Mouse (Mus musculus): ENCODE results near the gene Atxn2. TPM values are rescaled to one million over a fixed set of nuclear protein-coding genes. Genes with fewer than 3 reads are reported as not detected.
"Not testable (repeated sequence)": the region's sequence is repeated elsewhere in the genome, so short reads cannot be mapped to it uniquely, and the experiment has no call there.

Gene Atxn2
- polyA plus RNA-seq, 1 experiment, result 62.9 TPM

GRCm38 (mm10) chr5:121842665-121843118 lies 131.6 kb downstream of the Atxn2 start:
- TF ChIP-seq POLR2A (IDR thresholded peaks at IDR 0.05; ENCODE audit: borderline replicate concordance, low read depth, low read length), result no peak
- peak; percentile 92 for TF ChIP-seq CTCF (IDR thresholded peaks at IDR 0.05; ENCODE audit: low read depth, low read length)

GRCm38 (mm10) chr5:121843138-121843905 lies 132.2 kb downstream of the Atxn2 start:
- TF ChIP-seq CTCF (IDR thresholded peaks at IDR 0.05; ENCODE audit: low read depth, low read length) (no peak), POLR2A (IDR thresholded peaks at IDR 0.05; ENCODE audit: borderline replicate concordance, low read depth, low read length) (no peak)
- Histone ChIP-seq H3K4me1 (ENCODE audit: control insufficient read depth, insufficient read depth, low read length) (peaks cover 38% of the 10 kb centered on the region), H3K27ac (ENCODE audit: insufficient read depth, low read depth, low read length) (peak overlapping the region; percentile 72), H3K4me3 (ENCODE audit: insufficient read depth, low read length) (peak overlapping the region; percentile 45)

More at GRCm38 (mm10) chr5:121842665-121843118, 131.6 kb downstream of the Atxn2 start:
- peaks cover 38% of the 10 kb centered on the region for H3K4me1 ChIP-seq (ENCODE audit: control insufficient read depth, insufficient read depth, low read length)
- peak overlapping the region; percentile 72 for H3K27ac ChIP-seq (ENCODE audit: insufficient read depth, low read depth, low read length)
- H3K4me3 ChIP-seq (ENCODE audit: insufficient read depth, low read length), result peak overlapping the region; percentile 45

DNA sequence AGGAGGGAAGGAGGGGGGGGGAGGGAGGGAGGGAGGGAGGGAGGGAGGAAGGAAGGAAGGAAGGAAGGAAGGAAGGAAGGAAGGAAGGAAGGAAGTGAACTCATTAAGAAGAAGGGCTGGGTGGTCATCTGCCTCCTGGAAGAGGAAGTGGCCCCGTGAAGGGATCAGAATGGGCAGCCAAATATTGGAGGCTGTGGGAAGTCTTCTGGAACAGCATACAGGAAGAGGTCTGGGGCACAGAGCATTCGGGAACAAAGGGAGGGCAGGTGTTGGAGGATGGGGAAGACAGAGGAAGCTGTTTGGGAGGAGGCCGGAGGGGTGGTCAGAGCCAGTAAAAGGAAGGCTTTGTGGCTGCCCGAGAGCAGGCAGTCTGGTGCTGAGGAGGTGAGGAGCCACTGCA lies 134.2 kb downstream of the Atxn2 start:
- Histone ChIP-seq H3K27ac (ENCODE audit: insufficient read depth, low read depth, low read length) (peak overlapping the region; percentile 99), H3K4me1 (ENCODE audit: control insufficient read depth, insufficient read depth, low read length) (peaks cover 37% of the 10 kb centered on the region), H3K4me3 (ENCODE audit: insufficient read depth, low read length) (peak overlapping the region; percentile 21)
- no peak for TF ChIP-seq POLR2A (IDR thresholded peaks at IDR 0.05; ENCODE audit: borderline replicate concordance, low read depth, low read length)
- no peak for TF ChIP-seq CTCF (IDR thresholded peaks at IDR 0.05; ENCODE audit: low read depth, low read length)

DNA sequence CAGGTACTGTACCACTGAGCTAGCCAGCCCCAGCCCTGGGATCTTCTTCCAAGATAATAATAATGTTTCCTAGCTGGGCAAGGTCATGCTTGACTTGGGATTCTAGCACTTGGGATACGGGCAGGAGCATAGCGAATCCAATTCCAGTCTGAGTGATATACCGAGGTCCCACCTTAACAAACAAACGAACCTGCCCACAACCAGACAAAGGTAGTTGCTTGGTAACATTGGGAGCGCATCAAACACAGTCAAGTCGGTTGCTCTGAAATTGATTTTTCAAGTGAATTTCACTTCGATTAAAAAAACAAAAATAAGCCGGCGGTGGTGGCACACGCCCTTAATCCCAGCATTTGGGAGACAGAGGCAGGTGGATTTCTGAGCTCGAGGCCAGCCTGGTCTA lies 135.2 kb downstream of the Atxn2 start:
- peak overlapping the region; percentile 99 for H3K27ac ChIP-seq (ENCODE audit: insufficient read depth, low read depth, low read length)
- no peak for TF ChIP-seq POLR2A (IDR thresholded peaks at IDR 0.05; ENCODE audit: borderline replicate concordance, low read depth, low read length)
- no peak for TF ChIP-seq CTCF (IDR thresholded peaks at IDR 0.05; ENCODE audit: low read depth, low read length)
- no peak overlapping the region for H3K4me3 ChIP-seq (ENCODE audit: insufficient read depth, low read length)
- peaks cover 36% of the 10 kb centered on the region for H3K4me1 ChIP-seq (ENCODE audit: control insufficient read depth, insufficient read depth, low read length)

GRCm38 (mm10) chr5:121847269-121847668 lies 136.1 kb downstream of the Atxn2 start:
- peaks cover 31% of the 10 kb centered on the region for H3K4me1 ChIP-seq (ENCODE audit: control insufficient read depth, insufficient read depth, low read length)
- not testable (repeated sequence) for H3K4me3 ChIP-seq (ENCODE audit: insufficient read depth, low read length)

DNA sequence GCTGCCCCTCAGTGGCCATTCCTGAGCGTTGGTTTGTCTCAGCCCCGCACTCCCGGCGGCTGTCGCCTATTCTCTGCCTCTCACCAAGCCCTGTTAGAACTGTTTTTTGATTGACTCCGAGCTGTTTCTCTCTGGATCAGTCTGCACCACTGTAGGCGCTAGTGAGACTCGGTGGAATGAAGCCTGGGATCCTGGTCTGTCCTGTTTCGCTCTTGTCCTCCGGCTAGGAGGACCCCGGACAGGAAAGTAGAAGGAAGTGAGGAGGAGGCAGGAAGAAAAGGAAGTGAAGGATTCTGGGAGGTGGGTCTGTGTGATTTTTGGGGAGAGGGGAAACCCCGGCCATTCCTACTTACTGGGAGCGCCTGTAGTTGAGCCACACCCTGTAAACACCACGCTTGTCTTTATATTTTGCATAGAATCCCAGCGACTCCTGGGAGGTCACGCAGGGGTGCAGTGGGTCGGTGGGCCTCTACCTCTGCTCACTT lies 136.9 kb downstream of the Atxn2 start:
- H3K4me3 ChIP-seq (ENCODE audit: insufficient read depth, low read length), result peak overlapping the region; percentile 87
- H3K4me1 ChIP-seq (ENCODE audit: control insufficient read depth, insufficient read depth, low read length), result peaks cover 28% of the 10 kb centered on the region
- TF ChIP-seq POLR2A (IDR thresholded peaks at IDR 0.05; ENCODE audit: borderline replicate concordance, low read depth, low read length), result no peak
- TF ChIP-seq CTCF (IDR thresholded peaks at IDR 0.05; ENCODE audit: low read depth, low read length), result peak; percentile 29; the same call in 1 of the 2 replicates
- H3K27ac ChIP-seq (ENCODE audit: insufficient read depth, low read depth, low read length), result peak overlapping the region; percentile 82

More at GRCm38 (mm10) chr5:121847269-121847668, 136.1 kb downstream of the Atxn2 start:
- H3K27ac ChIP-seq (ENCODE audit: insufficient read depth, low read depth, low read length), result not testable (repeated sequence)

- Histone ChIP-seq H3K4me3 (ENCODE audit: insufficient read depth, low read length) (peak within 1 kb of the TSS; percentile 87), H3K27ac (ENCODE audit: insufficient read depth, low read depth, low read length) (peak within 1 kb of the TSS; percentile 82), H3K4me1 (ENCODE audit: control insufficient read depth, insufficient read depth, low read length) (peaks cover 22% of the 10 kb centered on the region)
- no peak for TF ChIP-seq POLR2A (IDR thresholded peaks at IDR 0.05; ENCODE audit: borderline replicate concordance, low read depth, low read length)
- TF ChIP-seq CTCF (IDR thresholded peaks at IDR 0.05; ENCODE audit: low read depth, low read length), result no peak
Observed at GRCm38 (mm10) chr5:121848743-121849142, 137.6 kb downstream of the Atxn2 start, which contains the start of gene Pheta1. Pheta1 (plus strand) TSS chr5:121848984.

DNA sequence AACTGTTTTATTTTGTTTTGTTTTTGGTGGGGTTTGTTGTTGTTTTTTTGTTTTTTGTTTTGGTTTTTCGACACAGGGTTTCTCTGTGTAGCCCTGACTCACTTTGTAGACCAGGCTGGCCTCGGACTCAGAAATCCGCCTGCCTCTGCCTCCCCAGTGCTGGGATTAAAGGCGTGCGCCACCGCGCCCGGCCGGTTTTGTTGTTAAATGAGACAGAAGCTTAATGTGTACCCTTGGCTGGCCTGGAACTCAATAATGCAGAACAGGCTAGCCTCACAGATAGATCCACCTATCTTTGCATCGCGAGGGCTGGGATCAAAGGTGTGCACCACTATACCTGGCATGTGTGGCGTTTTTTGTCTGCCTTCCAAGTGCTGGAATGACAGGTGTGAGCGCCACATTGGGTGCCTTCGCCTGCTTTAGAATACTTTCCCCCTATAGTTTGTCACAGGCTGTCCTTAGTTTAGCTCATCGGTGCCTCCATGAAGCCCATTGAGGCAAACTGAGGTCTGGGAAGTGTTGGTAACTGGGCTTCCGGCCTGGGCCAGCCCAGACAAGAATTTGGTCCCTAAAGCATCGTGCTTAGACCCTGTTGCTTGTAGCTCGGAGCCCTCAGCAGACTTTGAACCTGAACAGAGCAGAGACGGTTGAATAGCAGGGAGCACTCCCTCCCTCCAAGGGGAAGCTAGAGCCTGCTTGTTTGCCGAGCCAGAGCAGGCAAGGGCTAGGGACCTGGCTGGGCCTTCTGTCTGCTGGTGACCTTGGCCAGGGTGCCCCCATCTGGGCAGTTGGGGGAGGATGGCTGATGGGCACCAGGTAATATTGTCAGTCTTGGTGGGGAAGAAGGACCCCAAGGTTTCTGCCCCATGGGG lies 138.6 kb downstream of the Atxn2 start:
- Histone ChIP-seq H3K4me1 (ENCODE audit: control insufficient read depth, insufficient read depth, low read length) (peaks cover 18% of the 10 kb centered on the region), H3K4me3 (ENCODE audit: insufficient read depth, low read length) (peak overlapping the region; percentile 87), H3K27ac (ENCODE audit: insufficient read depth, low read depth, low read length) (no peak overlapping the region)
- TF ChIP-seq CTCF (IDR thresholded peaks at IDR 0.05; ENCODE audit: low read depth, low read length) (no peak), POLR2A (IDR thresholded peaks at IDR 0.05; ENCODE audit: borderline replicate concordance, low read depth, low read length) (no peak)

DNA sequence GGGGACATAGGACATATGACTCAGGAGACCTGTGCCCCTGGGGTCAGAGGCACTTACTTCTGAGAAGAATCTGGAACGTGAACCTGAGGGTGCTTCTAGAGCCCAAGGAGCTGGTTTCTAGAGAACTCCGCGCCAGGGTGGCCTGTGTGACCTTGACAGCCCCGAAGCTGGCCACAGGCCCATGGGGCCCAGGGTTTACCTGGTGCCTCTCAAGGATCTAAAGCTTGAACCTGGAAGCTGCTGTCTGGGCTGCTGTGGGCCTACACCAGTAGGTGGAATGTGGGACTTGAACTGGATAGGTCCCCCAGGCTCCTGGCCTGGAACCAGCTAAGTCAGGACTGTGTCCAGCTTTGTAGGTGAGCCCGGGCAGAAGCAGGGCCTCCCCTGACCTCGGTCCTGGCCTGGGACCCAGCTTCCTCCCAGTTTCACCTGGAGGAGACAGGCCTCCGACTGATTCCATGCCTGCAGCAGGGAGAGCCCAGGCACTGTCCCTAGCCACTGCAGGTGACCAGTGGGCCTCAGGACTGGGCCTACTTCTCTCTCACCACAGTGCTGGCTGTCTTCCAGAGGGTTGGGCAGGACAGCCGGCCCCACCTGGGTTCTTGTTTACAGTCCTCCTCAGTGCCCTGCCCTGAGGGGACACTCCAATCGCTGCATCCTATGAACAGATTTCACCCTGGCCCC lies 142.4 kb downstream of the Atxn2 start:
- TF ChIP-seq POLR2A (IDR thresholded peaks at IDR 0.05; ENCODE audit: borderline replicate concordance, low read depth, low read length) (no peak), CTCF (IDR thresholded peaks at IDR 0.05; ENCODE audit: low read depth, low read length) (no peak)
- no peak overlapping the region for H3K27ac ChIP-seq (ENCODE audit: insufficient read depth, low read depth, low read length)

More for the DNA sequence above, 142.4 kb downstream of the Atxn2 start:
- 0 out of 2 replicates have a peak, but pooled peaks cover 3% of the 10 kb centered on the region for H3K4me1 ChIP-seq (ENCODE audit: control insufficient read depth, insufficient read depth, low read length)
- no peak overlapping the region for H3K4me3 ChIP-seq (ENCODE audit: insufficient read depth, low read length)
